In genomic region chr8:84256458-84256821, GRCm38 (mm10) we compare ENCODE assay signal across 8 mouse cellular contexts. TPM values are rescaled to one million over a fixed set of nuclear protein-coding genes. Genes with fewer than 3 reads are reported as not detected.
DNase-seq lines count a peak whose midpoint lies in the region; ATAC-seq and TF ChIP-seq lines count a peak whose summit lies in the region.

No protein-coding gene starts in this region.

- H3K27me3 ChIP-seq in heart, adult 2 months (ENCODE audit: control insufficient read depth, insufficient read depth, low read length) = no peaks in the 10 kb centered on the region
- no peaks in the 10 kb centered on the region for H3K27me3 ChIP-seq in stomach, embryonic 14.5 days (ENCODE audit: control insufficient read depth, insufficient read depth, low read length)

- WGBS in heart, adult 2 months = 12% methylated on average over 6 of the region's 6 CpGs
- WGBS in stomach, embryonic 14.5 days = 14% methylated on average over 6 of the region's 6 CpGs

- H3K36me3 ChIP-seq in heart, adult 2 months (ENCODE audit: control insufficient read depth, insufficient read depth, low read length) = no peaks in the 10 kb centered on the region
- H3K36me3 ChIP-seq in stomach, embryonic 14.5 days (ENCODE audit: control insufficient read depth, insufficient read depth, low read length) = peaks cover 42% of the 10 kb centered on the region

- peak; percentile 76 for ATAC-seq in inflammation-experienced regulatory T-cells, adult 6 months
- no peak; the same call in none of the 2 replicates for ATAC-seq in stomach, embryonic 14.5 days (ENCODE audit: insufficient number of reproducible peaks, insufficient read depth, low FRiP score, low read depth)

- no peaks in the 10 kb centered on the region for H3K79me2 ChIP-seq in heart, adult 2 months (replicated peaks; ENCODE audit: control insufficient read depth, insufficient read depth, low read length)

- peak overlapping the region; percentile 81 for H3K9ac ChIP-seq in heart, adult 2 months (ENCODE audit: low read depth, low read length)
- H3K9ac ChIP-seq in stomach, embryonic 14.5 days (replicated peaks; ENCODE audit: low read depth, low read length) = peak overlapping the region; percentile 70

- no peak for TF ChIP-seq EP300 in heart, adult 2 months (IDR thresholded peaks at IDR 0.05; ENCODE audit: insufficient read depth, low read depth, low read length)

- TF ChIP-seq CTCF in heart, adult 2 months (IDR thresholded peaks at IDR 0.05) = no peak

- H3K4me1 ChIP-seq in heart, adult 2 months (ENCODE audit: control insufficient read depth, insufficient read depth, low read length) = peaks cover 8% of the 10 kb centered on the region
- peaks cover 11% of the 10 kb centered on the region for H3K4me1 ChIP-seq in stomach, embryonic 14.5 days (ENCODE audit: control insufficient read depth, insufficient read depth, low read length)

- no peak for TF ChIP-seq POLR2A in heart, adult 2 months (IDR thresholded peaks at IDR 0.05; ENCODE audit: insufficient read depth, low read depth, low read length)

- no peaks in the 10 kb centered on the region for H3K9me3 ChIP-seq in stomach, embryonic 14.5 days (ENCODE audit: control insufficient read depth, low read depth, low read length)

- peak overlapping the region; percentile 89 for H3K4me2 ChIP-seq in stomach, embryonic 14.5 days (replicated peaks; ENCODE audit: low read depth, low read length)

- peak overlapping the region; percentile 67 for H3K4me3 ChIP-seq in heart, adult 2 months
- peak overlapping the region; percentile 79 for H3K4me3 ChIP-seq in stomach, embryonic 14.5 days (ENCODE audit: low read depth, low read length)

- intact Hi-C loops in heart, adult 2 months (cut with DNase I) = loop anchor here (2.0 kb wide), 1 partner anchor 20 kb away; the partner anchor contains the start of gene Zswim4

- no peak for DNase-seq in heart, adult 2 months
- DNase-seq in heart, adult 11 months = no peak
- peak; percentile 83 for DNase-seq in CD4-positive, CD25-positive, alpha-beta regulatory T cell, adult 2 months (ENCODE audit: low read depth, low spot score)
- DNase-seq in embryo, embryonic 11 days = peak; percentile 55
- DNase-seq in lung, postnatal 14 days = peak; percentile 41
- no peak for DNase-seq in thymus, postnatal 4 days

- H3K27ac ChIP-seq in heart, adult 2 months = peak overlapping the region; percentile 85
- H3K27ac ChIP-seq in stomach, embryonic 14.5 days (ENCODE audit: low read length) = peak overlapping the region; percentile 92

RNA-seq across cellular contexts. Expression of gene Mri1, which starts 0.7 kb away (rescaled TPM):
- total RNA-seq in heart, adult 2 months (2021) = 10 to 100 TPM; 10.8 to 12.0 TPM
- polyA plus RNA-seq in heart, adult 2 months (2012; rRNA removed) = 13.6 and 20.8 TPM in 2 replicates
- polyA plus RNA-seq in inflammation-experienced regulatory T-cells, adult 6 months (2017; shearing (Covaris generic)) = 10 to 100 TPM in 2 of 3 experiments, 1 to 10 TPM in 1; 7.2 to 34.3 (median 25.2) TPM
- polyA plus RNA-seq in stomach, embryonic 14.5 days (2014; fragmentation: Nextera tagmentation; extraction: Ambion mirVana) = 69.7 and 73.7 TPM in 2 replicates

RNA-seq across cellular contexts. Expression of gene D8Ertd738e, which starts 6.9 kb away (rescaled TPM):
- total RNA-seq in heart, adult 2 months (2021) = 100 to 1,000 TPM; 206 to 249 TPM
- polyA plus RNA-seq in heart, adult 2 months (2012; rRNA removed) = 144 and 158 TPM in 2 replicates
- 100 to 1,000 TPM; 351 to 392 (median 390) TPM for polyA plus RNA-seq in inflammation-experienced regulatory T-cells, adult 6 months (2017; shearing (Covaris generic))
- 341 and 358 TPM in 2 replicates for polyA plus RNA-seq in stomach, embryonic 14.5 days (2014; fragmentation: Nextera tagmentation; extraction: Ambion mirVana)

RNA-seq across cellular contexts. Expression of gene Ccdc130, which starts 13.7 kb away (rescaled TPM):
- 1 to 10 TPM; 5.0 to 8.1 TPM for total RNA-seq in heart, adult 2 months (2021)
- 19.9 and 20.8 TPM in 2 replicates for polyA plus RNA-seq in heart, adult 2 months (2012; rRNA removed)
- polyA plus RNA-seq in inflammation-experienced regulatory T-cells, adult 6 months (2017; shearing (Covaris generic)) = 10 to 100 TPM; 40.4 to 53.7 (median 44.6) TPM
- 20.2 and 20.7 TPM in 2 replicates for polyA plus RNA-seq in stomach, embryonic 14.5 days (2014; fragmentation: Nextera tagmentation; extraction: Ambion mirVana)

RNA-seq across cellular contexts. Expression of gene Zswim4, which starts 19.6 kb away (rescaled TPM):
- 1 to 10 TPM; 6.8 to 8.2 TPM for total RNA-seq in heart, adult 2 months (2021)
- polyA plus RNA-seq in heart, adult 2 months (2012; rRNA removed) = 7.6 and 10.4 TPM in 2 replicates
- polyA plus RNA-seq in inflammation-experienced regulatory T-cells, adult 6 months (2017; shearing (Covaris generic)) = 1 to 10 TPM; 2.9 to 4.8 (median 4.4) TPM
- 9.3 and 9.5 TPM in 2 replicates for polyA plus RNA-seq in stomach, embryonic 14.5 days (2014; fragmentation: Nextera tagmentation; extraction: Ambion mirVana)

Comparison
In these comparisons a context has a peak if more than half of its experiments do, and no peak if none do; other contexts are left out.
1. DNase-seq: peak in CD4-positive, CD25-positive, alpha-beta regulatory T cell, adult 2 months (single experiment), embryo, embryonic 11 days (single experiment) and lung, postnatal 14 days (single experiment); none in heart, adult 2 months (0 of 2), heart, adult 11 months (single experiment) and thymus, postnatal 4 days (single experiment).